Mouse (Mus musculus): Measurements from ENCODE around the gene Dlat. TPM values are rescaled to one million over a fixed set of nuclear protein-coding genes. Genes with fewer than 3 reads are reported as not detected.

Dlat gene
- 75.0 and 100 TPM in 2 replicates for polyA plus RNA-seq (2012; rRNA removed; ENCODE audit: low replicate concordance)

DNA sequence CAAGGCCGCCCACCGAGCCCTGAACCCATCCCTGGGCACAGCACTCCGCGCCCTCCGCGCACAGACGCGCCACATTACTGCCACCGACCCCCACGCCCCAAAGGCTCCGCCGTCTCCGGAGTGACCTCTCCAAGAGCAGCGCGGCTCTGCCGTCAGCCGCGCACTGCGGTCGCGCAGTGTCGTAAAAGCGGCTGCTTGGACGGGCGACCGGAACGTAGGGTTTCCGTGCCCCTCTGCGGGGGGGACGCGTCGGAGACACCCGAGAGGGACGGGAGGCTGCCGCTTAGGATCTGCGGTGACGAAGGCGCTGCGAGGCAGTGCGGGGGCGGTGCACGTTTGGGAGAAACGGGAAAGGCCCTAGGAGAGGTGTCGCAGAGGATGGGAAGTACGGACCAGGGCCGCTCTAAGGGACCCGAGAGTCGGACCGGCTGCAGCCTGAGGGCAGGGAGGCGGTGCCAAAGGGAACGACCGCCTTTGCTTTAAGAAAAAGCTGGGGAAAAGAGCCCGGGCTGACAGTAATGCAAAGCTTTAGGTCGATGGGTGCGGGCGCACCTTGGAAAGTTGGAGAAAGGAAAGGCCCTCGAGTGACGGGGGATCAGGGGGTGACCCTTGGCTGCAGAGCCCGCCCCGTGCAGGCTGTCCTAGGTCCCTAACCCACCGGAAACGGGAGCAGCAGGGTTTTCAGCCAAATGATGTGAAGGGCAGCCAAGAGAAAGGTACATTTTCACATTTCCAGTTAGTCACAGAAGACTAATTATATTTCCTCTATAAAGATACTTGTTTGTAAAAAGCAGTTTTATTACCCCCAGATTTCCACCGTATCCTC is at the start of gene Dlat:
TSS of gene Dlat (minus strand) at position 389 of the 826 bp plus-strand sequence.

GRCm38 (mm10) chr9:50616766-50617603 is 42.6 kb downstream of the Dlat start, which contains the start of the genes Pih1d2 and Nkapd1:
TSS of gene Pih1d2 (plus strand) at chr9:50617321.
TSS of gene Nkapd1 (minus strand) at chr9:50617464.

DNA sequence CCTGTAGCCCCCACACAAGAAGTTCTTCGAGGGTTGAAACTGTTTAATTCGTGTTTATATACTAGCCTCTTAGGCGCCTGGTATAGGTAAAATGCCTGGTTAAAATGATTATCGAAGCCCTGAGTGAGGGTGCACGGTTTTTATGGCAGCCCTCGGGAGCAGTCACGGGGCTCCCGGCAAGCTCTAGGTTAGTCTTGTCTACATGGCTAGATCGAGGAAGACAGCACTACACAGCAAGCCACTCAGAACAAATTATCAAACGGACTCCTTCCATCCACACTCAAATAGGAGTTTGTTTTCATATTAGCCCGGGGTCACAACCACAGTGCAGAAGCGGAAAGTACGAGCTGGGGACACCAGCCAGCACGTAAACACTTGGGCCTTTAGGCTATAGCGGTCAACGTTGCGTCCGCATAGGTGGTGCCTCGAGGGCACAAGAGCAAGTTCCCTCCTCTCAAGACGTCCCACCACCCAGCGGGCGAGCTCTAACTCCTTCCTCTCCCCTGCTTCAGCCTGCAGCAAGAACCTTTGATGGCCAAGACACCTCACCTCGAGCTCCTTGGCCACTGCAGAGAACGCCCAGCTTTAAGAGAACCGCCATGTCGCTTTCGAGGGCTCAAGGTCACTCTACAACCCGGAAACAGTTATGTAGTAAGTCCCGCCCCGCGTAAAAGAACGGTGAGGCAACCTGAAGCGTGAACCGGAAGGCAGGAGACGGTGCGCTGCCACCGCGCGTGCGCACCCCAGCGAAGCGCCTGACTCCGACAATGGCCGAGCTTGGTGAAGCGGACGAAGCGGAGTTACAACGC is 56.2 kb downstream of the Dlat start, which contains the start of the genes Sdhd and Timm8b:
TSS of gene Sdhd (minus strand) at position 624 of the 809 bp plus-strand sequence.
TSS of gene Timm8b (plus strand) at position 722 of the 809 bp plus-strand sequence.

Other genes with a start within 250 kb of the Dlat start
- 0.49 and 173 TPM in 2 replicates for gene Plet1, start 165.3 kb downstream of the Dlat start, polyA plus RNA-seq (2012; rRNA removed; ENCODE audit: low replicate concordance)
- 40.9 and 51.6 TPM in 2 replicates for gene Pts, start 131.1 kb downstream of the Dlat start, polyA plus RNA-seq (2012; rRNA removed; ENCODE audit: low replicate concordance)
- gene Il18, start 105.0 kb downstream of the Dlat start, polyA plus RNA-seq (2012; rRNA removed; ENCODE audit: low replicate concordance) = 4.6 TPM in 2 replicates
- 0.36 and 1.1 TPM in 2 replicates for gene Bco2, start 104.6 kb downstream of the Dlat start, polyA plus RNA-seq (2012; rRNA removed; ENCODE audit: low replicate concordance)
- gene Tex12, start 98.5 kb downstream of the Dlat start, polyA plus RNA-seq (2012; rRNA removed; ENCODE audit: low replicate concordance) = not detected in 2 replicates
- gene Sdhd, start 56.0 kb downstream of the Dlat start, polyA plus RNA-seq (2012; rRNA removed; ENCODE audit: low replicate concordance) = 236 and 403 TPM in 2 replicates
- gene Timm8b, start 55.9 kb downstream of the Dlat start, polyA plus RNA-seq (2012; rRNA removed; ENCODE audit: low replicate concordance) = 196 and 264 TPM in 2 replicates
- gene Pih1d2, start 42.5 kb downstream of the Dlat start, polyA plus RNA-seq (2012; rRNA removed; ENCODE audit: low replicate concordance) = 1.5 and 1.8 TPM in 2 replicates
- gene Nkapd1, start 42.3 kb downstream of the Dlat start, polyA plus RNA-seq (2012; rRNA removed; ENCODE audit: low replicate concordance) = 4.9 and 8.5 TPM in 2 replicates
- gene Dixdc1, start 79.7 kb upstream of the Dlat start, polyA plus RNA-seq (2012; rRNA removed; ENCODE audit: low replicate concordance) = 3.5 and 9.6 TPM in 2 replicates
- gene 2310030G06Rik, start 86.8 kb upstream of the Dlat start, polyA plus RNA-seq (2012; rRNA removed; ENCODE audit: low replicate concordance) = 1.7 and 5.9 TPM in 2 replicates
- gene Cryab, start 91.5 kb upstream of the Dlat start, polyA plus RNA-seq (2012; rRNA removed; ENCODE audit: low replicate concordance) = 144 and 503 TPM in 2 replicates
- gene Hspb2, start 92.6 kb upstream of the Dlat start, polyA plus RNA-seq (2012; rRNA removed; ENCODE audit: low replicate concordance) = 24.6 and 27.1 TPM in 2 replicates
- 4.9 and 6.3 TPM in 2 replicates for gene Fdxacb1, start 108.5 kb upstream of the Dlat start, polyA plus RNA-seq (2012; rRNA removed; ENCODE audit: low replicate concordance)
- 38.9 and 56.4 TPM in 2 replicates for gene Alg9, start 115.2 kb upstream of the Dlat start, polyA plus RNA-seq (2012; rRNA removed; ENCODE audit: low replicate concordance)
- gene 1110032A03Rik, start 115.7 kb upstream of the Dlat start, polyA plus RNA-seq (2012; rRNA removed; ENCODE audit: low replicate concordance) = 70.3 and 191 TPM in 2 replicates
- gene Ppp2r1b, start 185.5 kb upstream of the Dlat start, polyA plus RNA-seq (2012; rRNA removed; ENCODE audit: low replicate concordance) = 41.3 and 58.5 TPM in 2 replicates

Data from subcutaneous adipose tissue, adult 2 months (tissue).